Mouse (Mus musculus) kidney, adult 8-10 months (tissue): ENCODE results near the gene Hist1h2ak.
"Not testable (repeated sequence)": the region's sequence is repeated elsewhere in the genome, so short reads cannot be mapped to it uniquely, and the experiment has no call there.

Experiments
- DNase-seq, 2 experiments: peaks; one replicate each; pipeline ENCODE4 v3.0.0; 2022

Gene Hist1h2ak

GRCm38 (mm10) chr13:21754294-21755001 lies 821 bp upstream of the Hist1h2ak start:
- not testable (repeated sequence) for DNase-seq

GRCm38 (mm10) chr13:21753051-21753523 lies 540 bp downstream of the Hist1h2ak start:
- DNase-seq, result no peak

GRCm38 (mm10) chr13:21752356-21752755 lies 1.3 kb downstream of the Hist1h2ak start:
- DNase-seq, result no peak

GRCm38 (mm10) chr13:21751827-21752226 lies 1.8 kb downstream of the Hist1h2ak start:
- DNase-seq, result no peak

GRCm38 (mm10) chr13:21751417-21751816 lies 2.2 kb downstream of the Hist1h2ak start:
- no peak for DNase-seq

GRCm38 (mm10) chr13:21750159-21751017 lies 3.2 kb downstream of the Hist1h2ak start, which contains the start of gene Hist1h4k:
TSS of gene Hist1h4k (minus strand) at chr13:21750505.
- peak; percentile 58 to 68 for DNase-seq

GRCm38 (mm10) chr13:21749387-21750158 lies 4.1 kb downstream of the Hist1h2ak start:
- DNase-seq, result no peak

- DNase-seq, result no peak
Observed at GRCm38 (mm10) chr13:21745006-21745405, 8.6 kb downstream of the Hist1h2ak start.

GRCm38 (mm10) chr13:21734906-21735767 lies 18.5 kb downstream of the Hist1h2ak start, which contains the start of gene Hist1h4j:
TSS of gene Hist1h4j (plus strand) at chr13:21735064.
- not testable (repeated sequence) for DNase-seq

- DNase-seq, result peak; percentile 64 to 68
Observed at GRCm38 (mm10) chr13:21734010-21734905, 19.4 kb downstream of the Hist1h2ak start.

- no peak for DNase-seq
Observed at GRCm38 (mm10) chr13:21733466-21733865, 20.2 kb downstream of the Hist1h2ak start.

GRCm38 (mm10) chr13:21729544-21729943 lies 24.1 kb downstream of the Hist1h2ak start:
- DNase-seq, result no peak

GRCm38 (mm10) chr13:21727948-21728572 lies 25.6 kb downstream of the Hist1h2ak start:
- DNase-seq, result no peak

GRCm38 (mm10) chr13:21722993-21723836 lies 30.4 kb downstream of the Hist1h2ak start:
- DNase-seq, result no peak

GRCm38 (mm10) chr13:21722373-21722925 lies 31.2 kb downstream of the Hist1h2ak start:
- DNase-seq, result no peak

GRCm38 (mm10) chr13:21721757-21722372 lies 31.8 kb downstream of the Hist1h2ak start, which contains the start of gene Hist1h2bm:
TSS of gene Hist1h2bm (plus strand) at chr13:21722044.
- DNase-seq, result peak; percentile 11 to 52

GRCm38 (mm10) chr13:21721107-21721756 lies 32.4 kb downstream of the Hist1h2ak start:
- DNase-seq, result not testable (repeated sequence)
